Mouse (Mus musculus) neural tube, embryonic 15.5 days (tissue): Measurements from ENCODE around the gene Eri3. TPM values are rescaled to one million over a fixed set of nuclear protein-coding genes. Genes with fewer than 3 reads are reported as not detected.

Experiments
- ATAC-seq: fragments of 200-750 bp; cut with Nextera tagmentation; 2 replicates; pipeline ENCODE4 v1.8.0; 2017; ENCODE audit warnings: mild to moderate bottlenecking, moderate TSS enrichment, moderate library complexity; ENCODE audit not compliant: low FRiP score
- H3K27ac ChIP-seq: fragments of 300-500 bp; sonication (generic); replicated peaks from 2 replicates; pipeline ENCODE4 v1.5.1; 2015; ENCODE audit warnings: mild to moderate bottlenecking, inconsistent platforms
- H3K27me3 ChIP-seq: fragments of 300-500 bp; sonication (generic); replicated peaks from 2 replicates; pipeline ENCODE4 v1.6.1; 2015; ENCODE audit warnings: inconsistent platforms
- H3K36me3 ChIP-seq: fragments of 300-500 bp; sonication (generic); 2 replicates; pipeline ENCODE4 v1.6.1; 2015; ENCODE audit warnings: inconsistent platforms
- H3K4me1 ChIP-seq: fragments of 300-500 bp; sonication (generic); 2 replicates; pipeline ENCODE4 v1.6.1; 2015; ENCODE audit warnings: inconsistent platforms
- H3K4me2 ChIP-seq: fragments of 300-500 bp; sonication (generic); 2 replicates; pipeline ENCODE4 v1.6.1; 2015; ENCODE audit warnings: inconsistent platforms, mild to moderate bottlenecking, moderate library complexity
- H3K4me3 ChIP-seq: fragments of 300-500 bp; sonication (generic); replicated peaks from 2 replicates; pipeline ENCODE4 v1.5.1; 2015; ENCODE audit warnings: mild to moderate bottlenecking, inconsistent platforms
- H3K9ac ChIP-seq: fragments of 300-500 bp; sonication (generic); replicated peaks from 2 replicates; pipeline ENCODE4 v1.6.1; 2015; ENCODE audit warnings: mild to moderate bottlenecking, inconsistent platforms
- H3K9me3 ChIP-seq: fragments of 300-500 bp; sonication (generic); replicated peaks from 2 replicates; pipeline ENCODE4 v1.6.1; 2016; ENCODE audit warnings: inconsistent platforms
- whole genome bisulfite sequencing: fragments of 180-500 bp; shearing (Covaris S2); methylation state at CpG from one replicate; pipeline ENCODE4 v1.1.7; 2015; ENCODE audit warnings: mixed read lengths; 5-methylcytosine and 5-hydroxymethylcytosine counted together
- polyA plus RNA-seq: library from polyadenylated mRNA; unstranded; fragments of >200 nt; fragmentation: Nextera tagmentation; extraction: Ambion mirVana; gene quantifications from 2 replicates; pipeline ENCODE4 v1.2.1, GENCODE M21; 2015

The Eri3 gene
- 223 and 244 TPM in 2 replicates for polyA plus RNA-seq

DNA sequence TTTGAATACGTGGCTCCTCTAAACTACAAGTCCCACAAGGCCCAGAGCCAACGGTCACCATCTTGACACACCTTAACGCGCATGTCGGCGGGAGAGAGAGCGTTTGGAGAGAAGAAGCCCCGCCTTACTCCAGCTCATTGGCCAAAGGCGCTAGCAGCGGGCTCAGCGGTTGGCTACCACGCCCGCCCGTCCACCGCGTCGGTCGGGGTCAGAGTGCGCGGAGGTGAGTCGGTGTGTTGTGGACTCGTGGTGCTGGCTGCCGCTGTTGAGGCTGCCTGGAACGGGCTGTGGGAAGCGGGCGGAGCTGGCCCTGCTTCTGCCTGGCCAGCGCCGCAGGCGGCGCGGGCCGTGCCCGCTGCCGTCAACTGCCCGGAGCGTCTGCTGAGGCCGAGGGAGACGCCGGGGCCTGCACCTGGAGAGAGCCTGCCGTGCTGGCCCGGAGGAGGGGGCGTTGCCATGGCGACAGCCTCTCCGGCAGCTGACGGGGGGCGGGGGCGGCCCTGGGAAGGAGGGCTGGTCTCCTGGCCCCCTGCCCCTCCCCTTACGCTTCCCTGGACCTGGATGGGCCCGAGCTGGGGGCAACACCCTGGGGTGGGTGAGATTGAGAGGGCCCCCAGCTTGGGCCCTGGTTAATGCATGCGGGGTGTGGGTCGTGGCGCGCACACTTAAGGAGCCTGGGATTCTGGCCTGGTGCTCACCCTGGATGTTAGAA lies at the start of gene Eri3:
TSS of gene Eri3 (plus strand) at position 226 of the 712 bp plus-strand sequence.
- peak within 1 kb of the TSS; percentile 94 for H3K4me3 ChIP-seq

DNA sequence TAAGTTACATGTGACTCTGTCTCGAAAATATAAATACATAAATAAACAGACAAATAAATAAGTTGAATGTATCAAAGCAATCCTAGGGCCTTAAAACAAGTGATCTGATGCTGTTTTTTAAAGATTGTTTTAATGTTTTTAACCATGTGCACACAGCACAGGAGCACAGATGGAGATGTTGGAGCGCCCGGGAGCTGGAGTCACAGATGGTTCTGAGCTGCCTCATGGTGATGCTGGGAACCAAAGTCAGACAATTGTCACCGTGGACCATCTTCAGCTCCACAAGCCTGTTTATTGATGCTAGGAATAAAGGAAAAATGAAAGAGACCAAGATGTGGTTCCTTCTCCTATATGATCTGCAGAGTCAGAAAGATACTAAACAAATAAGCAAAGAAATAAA lies 31.9 kb upstream of the Eri3 start:
- Histone ChIP-seq H3K4me3 (no peak overlapping the region), H3K27ac (no peak overlapping the region), H3K4me1 (no peaks in the 10 kb centered on the region), H3K4me2 (no peak overlapping the region), H3K36me3 (no peaks in the 10 kb centered on the region), H3K9me3 (no peaks in the 10 kb centered on the region), H3K9ac (no peak overlapping the region), H3K27me3 (peaks cover 2% of the 10 kb centered on the region; the same call in 1 of the 2 replicates)
- no peak for ATAC-seq
- WGBS: 85% methylated on average over 4 of the region's 4 CpGs

More for the DNA sequence above, at the start of gene Eri3:
- Histone ChIP-seq H3K4me2 (peak within 1 kb of the TSS; percentile 72), H3K9ac (peak within 1 kb of the TSS; percentile 87), H3K9me3 (no peaks in the 10 kb centered on the region), H3K4me1 (peaks cover 31% of the 10 kb centered on the region), H3K27ac (peak within 1 kb of the TSS; percentile 88), H3K27me3 (no peaks in the 10 kb centered on the region), H3K36me3 (peaks cover 2% of the 10 kb centered on the region; the same call in 1 of the 2 replicates)
- peak; percentile 99 for ATAC-seq
- under 1% methylated on average over 53 of the region's 53 CpGs for WGBS

DNA sequence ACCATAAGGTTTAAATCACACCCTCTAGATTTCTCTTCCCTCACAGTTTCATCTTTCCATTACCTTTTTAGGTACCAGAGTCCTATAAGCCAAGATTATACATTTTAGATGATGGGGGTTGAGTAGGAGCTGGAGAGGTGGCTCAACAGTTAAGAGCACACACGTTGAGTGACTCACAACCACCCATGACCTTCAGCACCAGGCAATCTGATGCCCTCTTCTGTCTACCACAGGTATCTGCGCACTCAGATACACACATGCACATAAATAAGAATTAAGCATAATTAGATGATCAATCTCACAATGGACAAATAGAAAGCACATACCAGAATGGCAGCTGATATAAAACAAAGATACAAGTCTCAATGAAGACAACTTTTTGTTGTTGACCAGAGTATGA lies 28.8 kb upstream of the Eri3 start:
- H3K4me2 ChIP-seq: no peak overlapping the region
- no peak for ATAC-seq

DNA sequence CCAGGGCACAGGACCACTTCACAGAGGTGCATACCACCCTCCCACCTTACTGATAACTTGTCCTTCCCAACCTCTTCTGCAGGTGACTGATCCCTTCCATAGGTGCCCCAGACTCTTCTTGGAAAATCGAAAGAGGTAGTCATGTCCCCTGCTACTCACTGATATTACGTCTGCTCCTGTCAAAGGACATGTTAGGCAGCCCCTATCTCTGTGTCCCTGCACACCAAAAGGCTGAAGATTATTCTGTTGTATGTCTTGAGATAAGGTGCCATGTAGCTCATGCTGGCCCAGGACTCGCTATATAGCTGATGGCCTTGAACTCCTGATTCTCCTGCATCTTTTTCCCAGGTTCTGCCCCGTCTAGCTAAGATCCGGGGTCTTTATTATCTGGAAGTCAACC lies 24.2 kb upstream of the Eri3 start:
- H3K27me3 ChIP-seq: peaks cover 41% of the 10 kb centered on the region; the same call in 1 of the 2 replicates
- no peak overlapping the region for H3K4me2 ChIP-seq
- H3K9ac ChIP-seq: no peak overlapping the region
- H3K9me3 ChIP-seq: no peaks in the 10 kb centered on the region
- no peak for ATAC-seq
- H3K4me1 ChIP-seq: peaks cover 11% of the 10 kb centered on the region; the same call in 1 of the 2 replicates
- H3K36me3 ChIP-seq: no peaks in the 10 kb centered on the region
- no peak overlapping the region for H3K27ac ChIP-seq
- WGBS: 95% methylated on average over 5 of the region's 5 CpGs
- H3K4me3 ChIP-seq: no peak overlapping the region

More for the DNA sequence above, 28.8 kb upstream of the Eri3 start:
- no peak overlapping the region for H3K9ac ChIP-seq
- H3K4me1 ChIP-seq: no peaks in the 10 kb centered on the region
- H3K9me3 ChIP-seq: no peaks in the 10 kb centered on the region
- no peaks in the 10 kb centered on the region for H3K36me3 ChIP-seq
- WGBS: 69% methylated on average over 2 of the region's 2 CpGs
- H3K27me3 ChIP-seq: peaks cover 29% of the 10 kb centered on the region; the same call in 1 of the 2 replicates
- no peak overlapping the region for H3K4me3 ChIP-seq
- H3K27ac ChIP-seq: no peak overlapping the region

DNA sequence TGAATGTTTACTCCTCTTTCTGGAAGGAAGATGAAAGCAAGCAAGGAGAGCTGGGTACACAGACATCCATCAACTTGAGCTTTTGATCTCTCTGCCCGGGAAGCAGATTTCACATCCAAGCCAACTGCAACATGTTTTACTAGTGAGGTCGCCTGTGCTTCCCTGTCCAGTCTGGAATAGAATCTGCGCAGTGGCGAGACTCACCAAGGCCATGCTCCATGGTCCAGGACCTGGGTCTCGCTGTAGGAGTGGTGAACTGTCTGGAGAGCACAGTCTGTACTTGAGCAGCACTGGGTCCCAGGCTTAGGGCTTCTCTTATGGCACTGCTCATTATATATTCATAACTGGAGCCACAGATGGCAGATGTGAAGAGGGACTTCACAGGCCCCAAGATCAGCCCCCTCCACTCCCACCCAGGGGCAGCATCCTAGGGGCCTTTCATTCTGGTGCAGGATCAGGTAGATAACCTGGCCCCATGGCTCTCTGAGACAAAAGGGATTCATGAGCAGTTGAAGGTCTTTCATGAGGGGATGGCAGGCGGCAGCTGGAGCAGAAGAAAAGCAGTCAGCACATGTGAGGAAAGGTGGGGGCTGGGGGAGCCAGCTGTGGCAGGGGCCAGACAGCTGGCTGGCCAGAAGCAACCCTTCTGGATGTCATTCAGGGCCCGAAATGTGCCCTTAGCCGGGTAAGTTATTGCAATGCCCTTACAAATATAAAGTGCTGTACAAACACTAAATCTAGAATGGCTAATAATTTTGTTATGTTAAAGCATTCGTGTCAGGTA lies 22.9 kb upstream of the Eri3 start:
- peaks cover 46% of the 10 kb centered on the region; the same call in 1 of the 2 replicates for H3K27me3 ChIP-seq

DNA sequence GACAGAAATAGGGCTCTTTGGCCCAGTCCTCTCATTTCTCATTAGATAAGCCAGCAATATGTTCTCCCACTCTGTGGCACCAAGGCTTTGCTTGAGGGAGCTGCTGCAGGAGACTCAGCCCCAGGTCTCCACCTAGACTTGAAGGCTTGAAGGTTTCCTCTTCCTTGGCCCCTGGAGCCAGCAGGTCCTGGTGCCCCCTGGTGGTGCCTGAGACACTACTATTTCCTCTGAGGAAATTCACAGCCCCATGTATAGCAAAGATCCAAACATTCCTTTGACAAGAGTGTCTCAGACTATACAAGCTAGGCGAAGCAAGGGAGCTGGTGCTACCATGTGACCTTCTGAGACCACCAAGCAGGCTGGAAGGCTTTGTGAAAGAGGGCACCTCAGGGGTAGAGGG lies 22.2 kb upstream of the Eri3 start:
- no peak overlapping the region for H3K4me2 ChIP-seq
- no peak overlapping the region for H3K27ac ChIP-seq
- H3K4me1 ChIP-seq: peaks cover 11% of the 10 kb centered on the region; the same call in 1 of the 2 replicates
- H3K4me3 ChIP-seq: no peak overlapping the region
- peaks cover 49% of the 10 kb centered on the region; the same call in 1 of the 2 replicates for H3K27me3 ChIP-seq
- H3K9ac ChIP-seq: no peak overlapping the region
- H3K9me3 ChIP-seq: no peaks in the 10 kb centered on the region
- H3K36me3 ChIP-seq: no peaks in the 10 kb centered on the region
- WGBS: 41% methylated on average over 1 of the region's 1 CpGs
- no peak for ATAC-seq

More for the DNA sequence above, 22.9 kb upstream of the Eri3 start:
- no peak overlapping the region for H3K4me3 ChIP-seq
- H3K4me1 ChIP-seq: peaks cover 11% of the 10 kb centered on the region; the same call in 1 of the 2 replicates
- no peak overlapping the region for H3K9ac ChIP-seq
- no peak for ATAC-seq
- H3K27ac ChIP-seq: no peak overlapping the region
- 52% methylated on average over 9 of the region's 9 CpGs for WGBS
- no peaks in the 10 kb centered on the region for H3K36me3 ChIP-seq
- no peak overlapping the region for H3K4me2 ChIP-seq
- H3K9me3 ChIP-seq: no peaks in the 10 kb centered on the region

DNA sequence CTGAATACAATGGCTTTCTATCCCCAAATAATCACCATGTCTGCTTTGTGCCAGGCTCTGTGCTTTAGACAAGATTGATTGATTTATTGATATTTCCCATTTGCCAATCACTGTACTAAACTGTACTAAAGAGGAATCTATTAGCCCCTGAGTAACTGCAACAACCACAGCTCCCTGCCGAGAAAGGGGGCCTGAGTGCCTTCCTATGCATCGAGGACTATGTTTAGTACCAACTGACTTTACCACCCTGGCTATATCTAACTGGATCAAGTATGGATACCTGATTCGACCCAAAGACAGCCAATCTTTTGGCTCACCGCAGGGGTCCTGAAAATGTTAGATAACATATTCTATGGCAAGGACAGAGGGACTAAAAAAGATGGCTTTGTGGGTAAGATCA lies 20.3 kb upstream of the Eri3 start:
- 54% methylated on average over 4 of the region's 4 CpGs for WGBS
- no peak overlapping the region for H3K27ac ChIP-seq
- peaks cover 39% of the 10 kb centered on the region for H3K27me3 ChIP-seq
- H3K4me1 ChIP-seq: peaks cover 11% of the 10 kb centered on the region; the same call in 1 of the 2 replicates
- no peaks in the 10 kb centered on the region for H3K36me3 ChIP-seq
- H3K4me2 ChIP-seq: no peak overlapping the region
- no peaks in the 10 kb centered on the region for H3K9me3 ChIP-seq
- no peak overlapping the region for H3K9ac ChIP-seq
- no peak overlapping the region for H3K4me3 ChIP-seq
- ATAC-seq: no peak

DNA sequence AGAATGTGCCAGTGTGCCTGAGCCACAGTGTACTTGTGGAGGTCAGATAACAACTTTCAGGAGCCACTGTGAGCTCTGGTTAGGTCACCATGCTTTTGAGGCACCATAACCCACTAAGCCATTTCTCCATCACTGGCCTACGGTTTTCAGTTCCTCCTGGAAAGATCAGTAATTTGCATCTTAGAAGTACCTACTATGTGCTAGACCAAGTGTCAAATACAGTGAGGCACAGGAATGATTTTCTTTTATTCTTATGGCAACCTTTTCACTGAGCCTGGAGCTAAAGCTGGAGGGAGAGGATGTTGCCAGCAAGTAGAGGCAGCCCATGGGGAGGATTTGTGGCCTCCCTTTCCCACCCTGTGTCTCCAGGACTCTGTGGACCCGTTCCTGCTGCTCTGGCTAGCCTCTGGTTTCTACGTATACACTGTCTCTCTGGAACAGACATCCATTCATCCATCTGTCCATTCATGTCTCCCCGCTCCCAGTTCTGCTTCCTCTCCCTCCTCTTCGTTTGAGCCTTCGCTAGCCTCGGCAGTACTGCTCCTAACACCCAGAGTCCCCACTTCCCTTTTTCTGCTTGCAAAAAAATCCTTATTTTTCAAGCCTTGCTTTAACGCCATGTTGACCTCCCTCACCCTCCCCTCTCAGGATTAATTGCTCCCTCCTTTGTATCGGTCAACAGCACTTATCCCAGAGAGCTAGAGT lies 14.5 kb upstream of the Eri3 start:
- Histone ChIP-seq H3K4me2 (no peak overlapping the region), H3K9me3 (no peaks in the 10 kb centered on the region), H3K4me1 (0 out of 2 replicates have a peak, but pooled peaks cover 3% of the 10 kb centered on the region), H3K9ac (no peak overlapping the region), H3K27me3 (peaks cover 22% of the 10 kb centered on the region), H3K36me3 (no peaks in the 10 kb centered on the region), H3K27ac (no peak overlapping the region), H3K4me3 (no peak overlapping the region)
- ATAC-seq: no peak
- 57% methylated on average over 9 of the region's 9 CpGs for WGBS

DNA sequence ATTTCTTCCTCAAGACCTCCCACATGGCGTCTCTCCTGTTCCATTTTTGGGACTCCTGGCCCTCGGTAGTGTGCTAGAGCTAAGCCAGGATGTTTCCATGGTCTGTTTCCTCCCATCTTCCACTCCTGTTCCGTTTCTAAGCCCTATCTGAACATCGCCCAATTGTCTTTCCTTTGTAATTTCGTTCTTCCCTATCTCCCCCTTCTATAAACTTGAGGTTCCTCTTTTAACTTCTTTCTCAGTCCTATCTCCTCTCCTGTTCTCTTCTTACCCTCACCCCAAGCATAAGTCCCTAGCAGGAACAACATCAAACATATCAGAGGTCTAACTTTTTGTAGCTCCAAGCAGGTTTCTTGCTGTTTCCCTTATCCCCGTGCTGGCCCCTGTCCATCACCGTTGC lies 13.2 kb upstream of the Eri3 start:
- no peak overlapping the region for H3K4me2 ChIP-seq
- H3K4me1 ChIP-seq: 0 out of 2 replicates have a peak, but pooled peaks cover 3% of the 10 kb centered on the region
- ATAC-seq: no peak
- 85% methylated on average over 7 of the region's 7 CpGs for WGBS
- H3K27ac ChIP-seq: no peak overlapping the region
- H3K9me3 ChIP-seq: no peaks in the 10 kb centered on the region
- H3K9ac ChIP-seq: no peak overlapping the region
- H3K36me3 ChIP-seq: no peaks in the 10 kb centered on the region
- peaks cover 17% of the 10 kb centered on the region for H3K27me3 ChIP-seq
- no peak overlapping the region for H3K4me3 ChIP-seq

DNA sequence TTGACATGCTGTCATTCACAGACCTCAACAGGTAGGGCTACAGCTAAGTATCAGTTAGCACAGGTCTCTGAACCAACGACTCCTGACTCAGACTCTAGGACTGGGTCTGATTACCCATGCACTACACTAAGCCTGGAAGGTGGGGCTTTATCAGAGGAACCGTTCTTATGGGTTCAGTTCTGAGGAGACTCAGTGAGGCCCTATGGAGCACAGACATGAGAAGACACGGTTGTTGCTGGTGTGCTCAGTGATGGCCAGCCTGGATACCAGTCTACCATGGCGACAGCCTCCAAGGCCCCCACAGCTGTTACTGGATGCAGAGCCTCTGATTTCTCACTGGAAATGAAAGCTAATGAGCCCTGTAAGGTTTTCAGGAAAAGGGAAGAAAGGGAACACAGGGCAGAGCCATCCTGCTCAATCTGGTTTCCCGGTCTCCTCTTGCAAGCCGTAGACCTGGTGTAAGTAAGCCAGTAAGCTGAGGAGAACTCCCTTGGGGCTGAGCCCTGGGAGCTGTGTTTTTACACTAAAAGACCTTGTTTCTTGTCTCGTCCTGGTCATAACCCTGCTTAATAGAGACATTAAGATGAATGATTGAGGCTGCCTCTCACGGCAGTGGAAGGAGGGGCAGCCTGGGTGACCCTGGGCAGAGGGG lies 10.7 kb upstream of the Eri3 start:
- no peak overlapping the region for H3K27ac ChIP-seq
- peaks cover 13% of the 10 kb centered on the region for H3K27me3 ChIP-seq
- no peak for ATAC-seq
- H3K36me3 ChIP-seq: no peaks in the 10 kb centered on the region
- H3K4me1 ChIP-seq: 0 out of 2 replicates have a peak, but pooled peaks cover 3% of the 10 kb centered on the region
- no peak overlapping the region for H3K4me2 ChIP-seq
- H3K9me3 ChIP-seq: no peaks in the 10 kb centered on the region
- H3K9ac ChIP-seq: no peak overlapping the region
- no peak overlapping the region for H3K4me3 ChIP-seq
- WGBS: 54% methylated on average over 8 of the region's 8 CpGs

DNA sequence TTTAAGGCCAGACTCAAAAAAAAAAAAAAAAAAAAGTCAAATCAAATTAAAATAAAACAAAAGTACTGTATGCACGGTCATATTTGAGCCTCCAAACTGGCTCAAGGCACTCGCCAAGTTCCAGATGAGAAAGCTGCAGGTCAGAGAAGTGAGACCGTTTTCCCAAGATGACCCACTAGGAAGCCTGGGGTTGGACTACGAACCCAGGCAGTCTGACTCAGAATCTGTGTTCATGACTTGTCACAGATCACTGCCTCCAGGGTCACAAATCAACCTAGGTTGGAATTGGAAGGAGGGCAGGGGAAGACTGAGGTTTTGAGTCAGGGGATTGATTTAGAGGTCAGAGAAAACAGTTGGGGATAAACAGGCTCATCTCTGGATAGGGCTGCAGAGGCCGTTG lies 9.6 kb upstream of the Eri3 start:
- no peak overlapping the region for H3K4me3 ChIP-seq
- no peak overlapping the region for H3K27ac ChIP-seq
- peaks cover 12% of the 10 kb centered on the region for H3K27me3 ChIP-seq
- no peak overlapping the region for H3K4me2 ChIP-seq
- 0 out of 2 replicates have a peak, but pooled peaks cover 3% of the 10 kb centered on the region for H3K4me1 ChIP-seq
- H3K9me3 ChIP-seq: no peaks in the 10 kb centered on the region
- H3K36me3 ChIP-seq: no peaks in the 10 kb centered on the region
- H3K9ac ChIP-seq: no peak overlapping the region
- ATAC-seq: no peak
- WGBS: 55% methylated on average over 5 of the region's 5 CpGs
